Mouse (Mus musculus) lung, postnatal 10 days (tissue): ENCODE measurements around the gene Pzp.

Experiments used
- DNase-seq: peaks from one replicate; pipeline ENCODE4 v3.0.0; 2021

Gene Pzp

DNA sequence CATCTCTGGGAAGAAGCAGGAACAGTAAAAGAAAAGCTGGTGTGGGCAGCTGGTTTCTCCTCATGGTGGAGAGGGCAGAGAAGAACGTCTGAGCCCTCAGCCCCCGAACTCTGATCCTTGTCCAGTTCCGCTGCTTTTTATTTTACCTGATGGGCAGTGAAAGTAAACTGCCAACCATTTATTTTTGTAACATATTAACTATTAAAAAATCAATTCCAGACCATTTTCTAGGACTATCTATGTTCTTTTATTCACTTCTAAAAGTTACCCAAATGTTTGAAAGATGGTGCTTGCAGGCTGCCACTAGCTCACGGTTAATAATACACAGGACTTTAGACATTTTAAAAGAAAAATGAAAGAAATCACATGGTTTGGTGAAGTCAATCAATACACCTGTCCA, at the start of gene Pzp:
Gene Pzp, minus strand, starts transcription at position 120 of the 400 bp plus-strand sequence.
- no peak for DNase-seq

GRCm38 (mm10) chr6:128566589-128566988, 40.1 kb upstream of the Pzp start:
- DNase-seq = no peak

DNA sequence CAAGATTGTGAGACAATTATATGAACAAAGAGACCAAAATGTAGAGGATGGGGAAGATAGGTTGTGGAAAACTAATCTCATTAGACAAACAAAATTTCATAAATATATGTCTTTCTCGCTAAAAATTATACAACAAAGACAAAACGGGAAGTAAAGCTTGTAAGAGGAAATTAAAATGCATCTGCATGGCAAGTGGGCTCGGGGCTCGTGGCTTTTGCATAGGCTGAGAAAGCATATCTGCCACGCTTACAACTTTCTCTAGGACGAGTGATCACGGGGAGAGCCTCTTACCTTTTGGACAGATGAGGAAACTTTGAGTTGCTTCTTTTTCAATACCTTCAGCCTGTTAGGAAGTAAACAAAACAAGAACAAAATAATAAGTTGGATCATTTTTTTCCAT, 27.5 kb upstream of the Pzp start:
- DNase-seq = no peak

DNA sequence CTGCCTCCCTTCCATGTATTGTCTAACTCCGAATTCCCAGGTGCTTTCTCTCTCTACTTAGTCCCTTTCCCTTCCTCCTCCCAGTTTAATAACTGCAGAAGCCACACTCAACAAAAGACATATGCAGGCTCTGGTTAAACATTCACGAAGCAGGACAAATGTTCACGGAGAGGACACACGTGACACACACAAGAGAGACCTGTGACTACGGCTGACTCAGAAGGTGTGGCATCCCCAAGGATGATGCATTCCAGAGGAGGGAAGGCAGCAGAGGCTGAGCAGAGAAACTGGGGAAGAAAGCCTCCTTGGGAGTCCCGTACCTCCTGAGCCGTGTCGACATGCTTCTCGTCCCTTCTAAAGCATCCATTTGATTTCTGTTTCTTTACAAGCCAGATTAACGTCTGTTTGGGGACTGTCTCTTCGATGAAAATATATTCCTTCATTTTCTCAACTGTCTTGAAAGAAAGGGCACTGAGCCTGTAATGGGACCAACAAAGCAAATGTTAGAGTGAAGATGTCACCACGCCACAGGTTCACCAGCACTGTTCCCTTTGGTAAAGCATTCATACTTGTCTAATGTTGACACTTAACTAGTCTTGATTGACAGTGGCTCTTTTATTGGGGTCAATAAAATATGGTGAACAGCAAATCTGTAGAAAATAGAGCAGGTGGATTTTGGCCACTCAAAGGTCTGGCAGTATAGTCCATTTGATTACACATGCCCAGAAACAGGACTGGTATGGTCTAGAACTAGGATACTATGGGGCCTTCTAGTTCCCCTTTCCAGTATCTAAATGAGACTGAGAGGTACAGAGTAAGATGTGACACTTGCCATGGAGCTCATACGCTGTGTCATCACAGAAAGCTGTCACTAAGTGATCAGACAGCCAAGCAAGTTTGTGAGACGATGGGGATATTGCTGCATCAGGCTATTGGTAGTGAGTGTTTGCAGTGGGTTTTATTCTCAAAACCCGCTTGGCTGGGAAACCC, 23.2 kb upstream of the Pzp start:
- DNase-seq = no peak

DNA sequence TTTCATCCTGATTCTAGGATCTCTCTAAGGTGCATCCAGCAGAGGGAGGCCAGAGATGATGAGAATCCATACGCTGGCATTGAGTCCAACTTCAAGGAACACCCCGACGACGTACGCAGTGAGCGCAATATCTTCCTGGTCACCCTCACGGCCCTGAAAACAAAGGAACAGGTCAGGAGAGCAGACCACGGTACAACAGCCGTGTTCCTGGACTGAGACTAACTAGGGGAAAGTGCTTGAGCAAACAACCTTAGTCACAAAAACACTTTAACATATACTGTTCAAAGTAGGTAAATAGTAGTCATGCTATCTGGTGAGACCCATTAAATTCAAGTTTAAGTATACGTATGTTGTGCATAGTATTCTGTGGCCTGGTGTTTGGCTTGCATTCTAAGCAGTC, 22.0 kb upstream of the Pzp start:
- no peak for DNase-seq

DNA sequence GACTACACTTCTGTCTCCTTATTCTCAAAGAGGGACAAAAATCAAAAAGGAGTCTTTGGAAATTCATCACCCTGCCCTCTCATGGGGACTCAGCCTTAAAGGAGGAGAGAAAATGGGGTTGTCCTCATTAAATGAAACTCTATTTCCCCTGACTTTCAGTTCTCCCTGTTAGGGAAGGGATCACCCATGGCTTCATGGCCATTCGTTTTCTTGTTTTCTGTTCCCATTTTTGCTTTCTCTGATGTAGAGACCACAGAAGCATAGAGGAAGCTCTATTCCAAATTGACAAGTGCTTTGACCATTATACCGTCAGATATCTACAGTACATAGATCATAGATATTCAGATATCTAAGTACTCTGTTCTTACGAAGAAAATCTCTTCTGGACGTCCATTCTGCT, 18.9 kb upstream of the Pzp start:
- DNase-seq = no peak

- peak; percentile 39 for DNase-seq
Observed at GRCm38 (mm10) chr6:128543226-128543625, 16.7 kb upstream of the Pzp start.

- DNase-seq = no peak
Observed at GRCm38 (mm10) chr6:128535250-128535649, 8.7 kb upstream of the Pzp start.

DNA sequence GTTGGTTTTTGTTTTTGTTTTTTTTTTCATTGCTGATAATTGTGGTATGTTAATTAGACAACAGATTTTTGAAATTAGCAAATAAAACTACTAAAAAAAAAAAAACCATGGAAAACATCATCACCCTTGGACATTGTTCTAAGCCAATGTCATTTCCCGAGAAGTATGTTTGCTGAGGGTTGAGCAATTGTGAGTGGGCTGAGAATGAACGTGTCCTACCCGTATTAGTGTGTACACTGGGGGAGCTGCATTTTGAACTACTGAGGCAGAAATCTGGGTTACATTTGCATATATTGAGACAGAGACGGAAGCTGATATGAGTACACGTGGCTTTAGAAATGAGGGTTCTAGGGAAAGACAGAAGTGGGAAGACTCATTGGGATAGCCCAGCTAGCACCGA, 6.8 kb upstream of the Pzp start:
- no peak for DNase-seq

GRCm38 (mm10) chr6:128532701-128533100, 6.2 kb upstream of the Pzp start:
- no peak for DNase-seq

- no peak for DNase-seq
Observed at GRCm38 (mm10) chr6:128528491-128528890, 2.0 kb upstream of the Pzp start.

DNA sequence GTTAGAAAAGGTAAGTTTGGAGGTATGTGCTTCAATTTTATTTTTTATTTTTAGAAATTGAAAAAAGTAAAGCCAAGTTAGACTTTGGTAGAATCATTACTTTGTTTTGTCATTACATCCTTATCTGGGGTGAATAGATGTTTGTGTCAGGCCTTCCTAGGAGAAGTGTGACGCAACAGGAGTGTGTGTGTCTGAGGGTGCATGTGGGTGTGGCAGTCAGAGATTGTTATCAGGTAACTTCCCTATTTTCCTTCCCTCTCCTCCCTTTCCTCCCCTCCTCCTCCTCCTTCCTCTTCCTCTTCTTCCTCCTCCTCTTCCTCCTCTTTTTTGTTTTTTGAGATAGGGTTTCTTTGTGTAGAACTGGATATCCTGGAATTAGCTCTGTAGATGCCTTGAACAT, 590 bp upstream of the Pzp start:
- no peak for DNase-seq

DNA sequence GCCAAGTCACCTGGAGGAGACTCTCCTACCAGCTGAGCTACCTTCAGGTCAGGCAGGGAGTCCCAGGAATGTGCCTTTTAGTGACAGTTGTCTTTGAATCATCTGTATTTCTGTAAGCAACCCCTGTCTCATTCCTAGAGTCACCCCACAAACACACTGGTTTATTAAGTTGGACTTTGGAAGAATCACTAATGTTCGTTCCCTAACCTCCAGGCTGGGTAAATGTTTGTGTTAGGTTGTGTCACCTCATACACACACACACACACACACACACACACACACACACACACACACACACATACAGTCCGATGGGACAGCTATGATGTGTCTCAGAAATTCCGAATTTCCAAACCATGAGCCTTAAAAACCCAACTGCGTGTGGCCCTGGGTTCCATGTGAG, 719 bp downstream of the Pzp start:
- DNase-seq = no peak

- no peak for DNase-seq
Observed at GRCm38 (mm10) chr6:128523360-128523759, 3.2 kb downstream of the Pzp start.

GRCm38 (mm10) chr6:128519159-128519558, 7.4 kb downstream of the Pzp start:
- no peak for DNase-seq

DNA sequence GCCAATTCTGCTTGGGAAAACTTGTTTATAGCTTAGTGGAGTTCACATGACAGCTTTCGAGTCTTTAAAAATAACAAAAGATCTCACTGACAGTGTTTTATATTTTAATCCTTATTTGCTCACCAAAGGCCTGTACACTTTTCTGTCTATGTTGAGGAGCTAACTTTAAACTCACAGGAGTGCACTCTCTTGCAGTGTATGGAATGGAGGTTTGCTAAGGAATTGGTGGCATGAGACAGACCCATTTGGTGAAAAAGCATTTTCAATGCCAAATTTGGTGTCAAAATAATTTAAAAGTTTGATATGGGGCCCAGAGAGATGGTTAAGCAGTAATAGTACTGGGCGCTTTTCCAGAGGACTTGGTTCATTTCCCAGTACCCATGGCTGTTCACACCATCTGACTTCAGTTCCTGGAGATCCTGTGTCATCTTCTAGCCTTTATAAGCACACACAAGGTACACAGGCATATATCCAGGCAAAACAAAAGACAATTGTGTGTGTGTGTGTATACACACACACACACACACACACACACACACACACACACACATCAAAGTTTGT, 20.8 kb downstream of the Pzp start:
- DNase-seq = no peak

DNA sequence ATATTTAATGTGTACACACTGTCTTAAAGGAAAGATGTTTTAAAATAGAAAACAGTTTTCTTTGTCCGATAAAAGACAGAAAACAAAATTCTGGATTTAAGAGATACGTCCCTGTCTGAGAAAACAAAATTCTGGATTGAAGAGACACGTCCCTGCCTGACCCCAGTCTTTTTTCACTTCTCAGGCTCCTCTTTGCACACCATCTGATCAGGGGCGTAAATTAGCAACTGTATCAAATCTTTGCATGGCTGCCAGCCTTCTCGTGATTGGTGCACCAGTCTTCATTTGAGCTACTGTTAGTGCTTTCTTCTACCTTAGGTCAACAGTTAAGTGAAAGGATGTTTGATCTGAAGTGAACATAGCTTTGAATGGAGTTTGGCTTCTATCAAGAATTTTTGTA, 21.8 kb downstream of the Pzp start:
- DNase-seq = no peak

GRCm38 (mm10) chr6:128495346-128495745, 31.2 kb downstream of the Pzp start:
- DNase-seq = no peak

DNA sequence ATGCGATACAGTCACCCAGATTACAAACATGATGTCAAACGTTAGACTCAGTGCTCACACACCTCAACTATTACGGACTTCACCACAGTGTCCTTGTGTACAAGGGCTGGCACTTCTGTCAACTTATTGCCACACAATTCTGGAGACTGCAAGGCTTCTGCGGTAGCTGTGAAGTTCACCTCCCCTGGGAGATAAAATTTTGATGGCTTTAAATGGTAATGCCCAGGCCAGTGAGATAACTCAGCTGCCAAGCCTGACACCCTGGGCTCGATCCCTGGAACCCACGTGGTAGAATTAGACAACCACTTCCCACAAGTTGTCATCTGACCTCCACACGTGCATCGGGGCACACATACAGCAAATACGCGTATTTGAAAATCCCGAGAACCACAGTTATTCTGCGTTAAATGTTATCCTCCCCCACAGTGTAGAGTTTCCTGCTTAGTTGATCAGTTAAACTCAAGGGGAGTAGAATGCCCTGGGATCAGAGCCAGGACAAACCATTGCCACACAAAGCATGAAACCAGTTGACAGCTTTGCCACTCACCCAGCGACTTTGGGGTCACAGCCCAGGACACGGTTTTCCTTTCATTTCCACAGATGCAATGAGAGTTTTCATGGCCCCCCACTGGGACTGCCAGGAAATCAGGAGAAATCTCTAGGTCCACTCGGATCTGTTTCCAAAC, 31.7 kb downstream of the Pzp start:
- DNase-seq = peak; percentile 33

DNA sequence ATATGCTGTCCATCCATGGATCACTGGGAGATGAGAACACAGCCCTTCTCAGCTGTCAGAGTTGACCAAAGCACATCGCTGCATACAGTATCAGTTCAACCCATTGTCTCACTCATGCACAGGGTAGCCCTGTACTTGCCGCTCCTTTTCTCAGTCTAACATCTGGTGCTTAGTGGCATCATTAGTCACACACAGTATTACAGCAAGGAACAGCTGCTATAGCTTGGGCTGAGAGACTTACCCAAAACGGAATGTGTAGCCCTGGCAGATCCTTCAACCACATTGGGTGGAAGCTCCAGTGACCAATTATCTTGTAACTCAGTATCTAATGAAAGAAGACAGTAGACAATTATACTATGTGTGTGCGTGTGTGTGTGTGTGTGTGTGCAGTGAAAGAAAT, 34.6 kb downstream of the Pzp start:
- DNase-seq = no peak

GRCm38 (mm10) chr6:128490141-128490540, 36.4 kb downstream of the Pzp start:
- no peak for DNase-seq

DNA sequence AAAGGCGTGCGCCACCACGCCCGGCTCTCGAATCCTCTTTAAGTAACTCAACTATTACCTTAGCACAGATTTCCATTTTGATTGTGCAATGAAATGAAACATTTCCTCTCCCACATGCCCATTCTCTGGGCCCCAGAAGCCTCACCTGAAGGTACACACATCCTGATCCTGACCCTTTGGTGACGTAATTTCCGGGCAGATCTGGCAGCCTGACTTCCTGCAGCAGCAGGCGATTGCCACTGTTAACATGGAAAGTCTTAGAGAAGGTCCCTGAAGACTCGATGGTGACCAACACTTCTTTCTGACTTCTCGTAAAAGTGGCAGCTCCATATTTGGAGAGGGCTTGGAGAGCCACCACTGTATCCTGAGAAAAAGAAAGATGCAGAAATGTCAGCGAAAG, 38.8 kb downstream of the Pzp start:
- DNase-seq = no peak

DNA sequence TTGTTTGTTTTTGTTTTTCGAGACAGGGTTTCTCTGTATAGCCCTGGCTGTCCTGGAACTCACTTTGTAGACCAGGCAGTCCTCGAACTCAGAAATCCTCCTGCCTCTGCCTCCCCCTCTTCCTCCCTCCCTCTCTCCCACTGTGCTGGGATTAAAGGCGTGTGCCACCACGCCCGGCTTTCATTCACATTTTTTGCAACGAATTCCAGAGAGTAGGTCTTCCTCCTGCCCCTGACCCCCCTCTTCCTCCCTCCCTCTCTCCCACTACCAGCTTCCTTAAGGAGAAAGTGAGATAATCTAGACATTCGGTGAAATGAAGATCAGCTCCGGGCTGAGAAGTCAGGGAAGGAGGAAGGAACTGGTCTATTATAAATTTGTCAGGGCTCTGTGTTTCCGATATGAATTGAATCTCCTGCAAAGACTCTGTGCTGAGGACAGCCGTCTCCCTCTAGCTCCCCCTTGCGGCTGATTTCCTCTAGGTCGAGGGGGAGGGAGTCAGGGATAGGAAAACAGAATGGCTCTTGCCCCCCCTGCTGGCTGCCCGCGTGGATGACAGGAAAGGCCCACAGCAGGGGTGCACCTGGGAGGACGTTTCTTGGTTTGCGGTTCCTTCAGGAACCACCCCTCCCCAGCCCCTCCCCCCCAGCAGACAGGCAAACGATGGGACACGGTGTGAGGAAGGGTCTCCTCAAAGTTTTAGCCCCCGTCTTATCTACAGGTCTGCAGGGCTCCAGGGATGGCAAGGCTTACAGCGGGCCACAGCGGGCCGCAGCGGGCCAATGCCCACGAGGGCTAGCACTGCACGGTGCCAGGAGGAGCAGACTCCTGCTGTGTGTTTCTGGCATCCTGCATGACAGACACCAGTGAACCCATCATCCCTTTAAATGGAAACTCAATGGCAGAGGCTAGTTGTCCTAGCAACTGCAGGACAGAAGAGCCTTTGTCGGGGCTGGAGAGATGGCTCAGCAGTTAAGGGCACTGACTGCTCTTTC, 46.8 kb downstream of the Pzp start:
- DNase-seq = peak; percentile 98
